Mouse (Mus musculus) spleen, adult 18-20 months (tissue): ENCODE measurements around the gene Tspoap1.

Experiments used
- DNase-seq, 2 experiments: peaks; one replicate each; pipeline ENCODE4 v3.0.0; 2022; ENCODE audit warnings: mixed read lengths in 2 of 2

The Tspoap1 gene

GRCm38 (mm10) chr11:87745632-87746555 lies 14.4 kb upstream of the Tspoap1 start:
- peak; percentile 13 to 24 for DNase-seq

GRCm38 (mm10) chr11:87747312-87747711 lies 13.0 kb upstream of the Tspoap1 start:
- DNase-seq: no peak

GRCm38 (mm10) chr11:87747716-87748115 lies 12.6 kb upstream of the Tspoap1 start:
- DNase-seq: no peak

- DNase-seq: peak; percentile 77 to 84
These were observed 11.9 kb upstream of the Tspoap1 start for GRCm38 (mm10) chr11:87748132-87749119.

GRCm38 (mm10) chr11:87749192-87750042 lies 10.9 kb upstream of the Tspoap1 start:
- peak; percentile 84 to 94 for DNase-seq

GRCm38 (mm10) chr11:87750043-87750421 lies 10.3 kb upstream of the Tspoap1 start:
- no peak for DNase-seq

- peak in 1 of 2 experiments; percentile 30 for DNase-seq
These were observed 9.8 kb upstream of the Tspoap1 start for GRCm38 (mm10) chr11:87750521-87750920.

GRCm38 (mm10) chr11:87751031-87751430 lies 9.3 kb upstream of the Tspoap1 start:
- DNase-seq: peak in 1 of 2 experiments; percentile 36

GRCm38 (mm10) chr11:87751491-87751966 lies 8.8 kb upstream of the Tspoap1 start:
- DNase-seq: peak; percentile 67 to 72

- no peak for DNase-seq
These were observed 8.0 kb upstream of the Tspoap1 start for GRCm38 (mm10) chr11:87752307-87752706.

GRCm38 (mm10) chr11:87753255-87753654 lies 7.1 kb upstream of the Tspoap1 start:
- peak in 1 of 2 experiments; percentile 39 for DNase-seq

- peak in 1 of 2 experiments; percentile 46 for DNase-seq
These were observed 6.3 kb upstream of the Tspoap1 start for GRCm38 (mm10) chr11:87753891-87754501.

- DNase-seq: peak; percentile 76 to 86
These were observed 5.7 kb upstream of the Tspoap1 start for GRCm38 (mm10) chr11:87754603-87755002.

- DNase-seq: peak; percentile 94 to 95
These were observed 4.9 kb upstream of the Tspoap1 start for GRCm38 (mm10) chr11:87755360-87756017.

- DNase-seq: peak; percentile 80 to 82
These were observed 4.0 kb upstream of the Tspoap1 start for GRCm38 (mm10) chr11:87756251-87756820.

- peak; percentile 57 to 62 for DNase-seq
These were observed 3.1 kb upstream of the Tspoap1 start for GRCm38 (mm10) chr11:87757001-87757954.

GRCm38 (mm10) chr11:87758161-87758911 lies 2.0 kb upstream of the Tspoap1 start:
- peak in 1 of 2 experiments; percentile 54 for DNase-seq

- DNase-seq: no peak
These were observed 1.3 kb upstream of the Tspoap1 start for GRCm38 (mm10) chr11:87758957-87759608.
